Mouse (Mus musculus) E14TG2a.4 (cell line): Measurements from ENCODE around the gene Pja2.
"Not testable (repeated sequence)": the region's sequence is repeated elsewhere in the genome, so short reads cannot be mapped to it uniquely, and the experiment has no call there.

Experiments used
- H3K27me3 ChIP-seq: 2 replicates; pipeline ENCODE4 v1.6.1; 2014; ENCODE audit warnings: low read length, control low read depth; ENCODE audit not compliant: insufficient read depth
- H3K36me3 ChIP-seq: 2 replicates; pipeline ENCODE4 v1.6.1; 2014; ENCODE audit warnings: low read length, control low read depth; ENCODE audit not compliant: insufficient read depth
- H3K4me1 ChIP-seq: replicated peaks from 2 replicates; pipeline ENCODE4 v1.6.1; 2014; ENCODE audit warnings: low read depth, low read length, control low read depth
- H3K4me3 ChIP-seq: replicated peaks from 2 replicates; pipeline ENCODE4 v1.5.1; 2014; ENCODE audit warnings: mild to moderate bottlenecking, low read length
- H3K9me3 ChIP-seq: 2 replicates; pipeline ENCODE4 v1.6.1; 2014; ENCODE audit warnings: low read length, control low read depth
- CTCF ChIP-seq: conservative IDR thresholded peaks from 2 replicates; pipeline ENCODE4 v1.5.1; 2014; ENCODE audit warnings: low read length
- NANOG ChIP-seq: IDR thresholded peaks from 2 replicates; pipeline ENCODE4 v1.6.1; 2014; ENCODE audit warnings: borderline replicate concordance, low read length, mixed read lengths
- POU5F1 ChIP-seq: IDR thresholded peaks from 2 replicates; pipeline ENCODE4 v1.6.1; 2014; ENCODE audit warnings: low read length, borderline replicate concordance

The Pja2 gene

GRCm38 (mm10) chr17:64297628-64298027, 34.1 kb downstream of the Pja2 start:
- Histone ChIP-seq H3K4me1 (peaks cover 9% of the 10 kb centered on the region), H3K4me3 (no peak overlapping the region), H3K27me3 (no peaks in the 10 kb centered on the region), H3K9me3 (no peaks in the 10 kb centered on the region), H3K36me3 (no peaks in the 10 kb centered on the region)
- TF ChIP-seq CTCF (no peak), NANOG (no peak), POU5F1 (no peak)

- Histone ChIP-seq H3K4me3 (no peak overlapping the region), H3K4me1 (peaks cover 13% of the 10 kb centered on the region), H3K36me3 (peaks cover 4% of the 10 kb centered on the region), H3K27me3 (no peaks in the 10 kb centered on the region), H3K9me3 (no peaks in the 10 kb centered on the region)
- peak; percentile 45; the same call in 1 of the 2 replicates for TF ChIP-seq NANOG
- no peak for TF ChIP-seq CTCF
These were observed 39.0 kb downstream of the Pja2 start for GRCm38 (mm10) chr17:64292740-64293139.

GRCm38 (mm10) chr17:64289684-64290083, 42.0 kb downstream of the Pja2 start:
- H3K27me3 ChIP-seq: no peaks in the 10 kb centered on the region
- no peak overlapping the region for H3K4me3 ChIP-seq
- TF ChIP-seq NANOG: no peak
- no peak for TF ChIP-seq POU5F1
- no peak for TF ChIP-seq CTCF
- peaks cover 13% of the 10 kb centered on the region for H3K4me1 ChIP-seq
- H3K36me3 ChIP-seq: peaks cover 22% of the 10 kb centered on the region
- no peaks in the 10 kb centered on the region for H3K9me3 ChIP-seq

GRCm38 (mm10) chr17:64288000-64288399, 43.7 kb downstream of the Pja2 start:
- no peak for TF ChIP-seq NANOG
- TF ChIP-seq CTCF: no peak
- TF ChIP-seq POU5F1: no peak
- Histone ChIP-seq H3K4me1 (peaks cover 7% of the 10 kb centered on the region; the same call in 1 of the 2 replicates), H3K27me3 (no peaks in the 10 kb centered on the region), H3K36me3 (peaks cover 36% of the 10 kb centered on the region), H3K4me3 (no peak overlapping the region), H3K9me3 (no peaks in the 10 kb centered on the region)

DNA sequence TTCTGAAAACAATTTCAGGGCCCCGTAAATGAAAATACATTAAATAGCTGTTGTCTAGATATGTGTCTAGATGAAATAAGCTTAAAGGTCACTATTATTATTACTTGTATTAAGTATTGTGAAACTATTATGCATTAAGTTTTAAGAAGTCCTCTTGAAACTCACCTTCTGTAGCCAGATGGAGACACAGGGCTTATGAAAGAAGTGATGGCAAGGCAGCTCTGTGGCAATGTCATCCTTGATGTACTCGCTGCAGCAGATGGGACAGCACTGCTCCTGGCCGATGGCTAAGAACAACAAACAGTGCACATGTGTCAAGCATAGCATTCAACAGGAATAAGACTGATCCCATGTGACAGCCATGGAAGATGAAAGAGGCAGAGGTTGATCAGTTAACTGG, 44.9 kb downstream of the Pja2 start:
- no peak for TF ChIP-seq NANOG
- no peak for TF ChIP-seq POU5F1
- TF ChIP-seq CTCF: no peak
- no peak overlapping the region for H3K4me3 ChIP-seq
- peaks cover 38% of the 10 kb centered on the region for H3K36me3 ChIP-seq
- H3K4me1 ChIP-seq: 0 out of 2 replicates have a peak, but pooled peaks cover 2% of the 10 kb centered on the region
- H3K9me3 ChIP-seq: no peaks in the 10 kb centered on the region
- H3K27me3 ChIP-seq: no peaks in the 10 kb centered on the region

- not testable (repeated sequence) for H3K4me3 ChIP-seq, H3K9me3 ChIP-seq, H3K4me1 ChIP-seq, H3K27me3 ChIP-seq
- H3K36me3 ChIP-seq: peaks cover 32% of the 10 kb centered on the region
These were observed 50.3 kb downstream of the Pja2 start for GRCm38 (mm10) chr17:64281368-64281767.

DNA sequence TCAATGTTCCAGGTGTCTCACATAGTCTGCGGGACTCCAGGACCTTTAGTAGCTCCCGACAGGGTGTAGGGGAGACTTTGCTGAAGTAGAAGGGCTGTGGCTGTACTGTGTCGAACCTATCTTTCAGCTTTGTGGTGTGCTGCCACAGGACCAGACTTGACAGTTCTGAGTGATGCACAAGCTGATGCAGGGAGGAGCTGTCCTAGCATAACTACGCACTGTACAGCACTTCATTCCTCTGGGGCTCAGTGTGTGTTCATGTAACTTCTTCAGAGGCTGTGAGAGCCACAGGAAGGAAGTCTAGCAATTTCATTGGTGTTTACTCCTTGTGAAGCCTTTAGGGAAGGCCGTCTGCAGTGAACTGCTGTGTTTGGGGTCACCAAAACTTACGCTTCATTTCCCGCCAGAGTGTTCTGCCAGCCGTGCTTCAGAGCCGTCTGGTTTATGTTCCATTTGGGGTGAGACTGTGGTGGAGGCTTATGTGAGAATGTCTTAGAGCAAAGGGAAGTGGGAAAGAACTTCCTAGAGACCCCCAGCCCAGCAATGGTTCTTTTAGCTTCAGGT, 54.0 kb downstream of the Pja2 start:
- H3K4me3 ChIP-seq: no peak overlapping the region
- H3K36me3 ChIP-seq: peaks cover 9% of the 10 kb centered on the region
- no peaks in the 10 kb centered on the region for H3K27me3 ChIP-seq
- H3K4me1 ChIP-seq: 0 out of 2 replicates have a peak, but pooled peaks cover 7% of the 10 kb centered on the region
- TF ChIP-seq NANOG: no peak
- H3K9me3 ChIP-seq: peaks cover 5% of the 10 kb centered on the region; the same call in 1 of the 2 replicates

DNA sequence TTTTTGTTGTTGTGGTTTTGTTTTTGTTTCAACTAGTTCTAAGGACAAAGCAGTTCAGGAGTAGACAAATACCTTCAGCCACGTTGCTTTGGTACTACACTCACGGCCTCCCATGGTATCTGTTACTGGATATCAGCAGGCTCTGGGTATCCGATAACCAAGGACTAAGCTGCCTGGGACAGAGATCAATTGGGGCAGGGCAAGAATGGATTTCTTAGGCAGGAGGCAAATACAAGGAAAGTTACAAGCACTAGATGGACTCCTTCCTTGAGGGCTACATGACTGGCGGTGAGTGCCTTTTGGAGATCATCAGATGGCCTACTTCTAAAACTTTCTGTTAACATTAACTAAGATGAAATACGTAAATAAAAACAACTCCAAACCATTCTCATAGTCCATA, 55.0 kb downstream of the Pja2 start:
- Histone ChIP-seq H3K36me3 (peaks cover 9% of the 10 kb centered on the region), H3K4me3 (no peak overlapping the region), H3K9me3 (peaks cover 5% of the 10 kb centered on the region; the same call in 1 of the 2 replicates), H3K27me3 (no peaks in the 10 kb centered on the region), H3K4me1 (0 out of 2 replicates have a peak, but pooled peaks cover 7% of the 10 kb centered on the region)
- TF ChIP-seq NANOG (no peak), POU5F1 (no peak), CTCF (no peak)

DNA sequence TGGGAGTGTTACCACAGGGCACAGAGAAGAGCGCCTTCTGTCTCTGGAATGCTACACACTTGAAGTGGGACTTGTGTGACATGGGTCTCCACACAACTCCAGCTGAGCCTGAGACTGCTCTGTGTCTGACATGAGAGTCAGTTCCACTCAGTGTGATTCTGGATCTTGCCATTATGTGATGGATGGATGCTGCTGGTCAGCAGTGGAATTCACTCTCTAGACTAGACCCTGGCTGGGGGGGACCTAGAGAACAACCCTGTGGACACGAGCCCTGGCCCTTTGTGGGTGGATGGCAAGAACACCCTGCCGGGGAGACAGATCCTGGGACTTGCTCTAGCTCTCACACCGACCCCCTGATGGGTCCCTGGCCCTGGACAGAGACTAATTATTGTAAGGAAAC, 56.5 kb downstream of the Pja2 start:
- Histone ChIP-seq H3K4me1 (0 out of 2 replicates have a peak, but pooled peaks cover 7% of the 10 kb centered on the region), H3K36me3 (peaks cover 9% of the 10 kb centered on the region), H3K9me3 (peaks cover 5% of the 10 kb centered on the region; the same call in 1 of the 2 replicates), H3K27me3 (no peaks in the 10 kb centered on the region), H3K4me3 (no peak overlapping the region)
- no peak for TF ChIP-seq NANOG
- no peak for TF ChIP-seq POU5F1
- no peak for TF ChIP-seq CTCF
